8 mouse cellular contexts compared by ENCODE assay signal in the genomic region with DNA sequence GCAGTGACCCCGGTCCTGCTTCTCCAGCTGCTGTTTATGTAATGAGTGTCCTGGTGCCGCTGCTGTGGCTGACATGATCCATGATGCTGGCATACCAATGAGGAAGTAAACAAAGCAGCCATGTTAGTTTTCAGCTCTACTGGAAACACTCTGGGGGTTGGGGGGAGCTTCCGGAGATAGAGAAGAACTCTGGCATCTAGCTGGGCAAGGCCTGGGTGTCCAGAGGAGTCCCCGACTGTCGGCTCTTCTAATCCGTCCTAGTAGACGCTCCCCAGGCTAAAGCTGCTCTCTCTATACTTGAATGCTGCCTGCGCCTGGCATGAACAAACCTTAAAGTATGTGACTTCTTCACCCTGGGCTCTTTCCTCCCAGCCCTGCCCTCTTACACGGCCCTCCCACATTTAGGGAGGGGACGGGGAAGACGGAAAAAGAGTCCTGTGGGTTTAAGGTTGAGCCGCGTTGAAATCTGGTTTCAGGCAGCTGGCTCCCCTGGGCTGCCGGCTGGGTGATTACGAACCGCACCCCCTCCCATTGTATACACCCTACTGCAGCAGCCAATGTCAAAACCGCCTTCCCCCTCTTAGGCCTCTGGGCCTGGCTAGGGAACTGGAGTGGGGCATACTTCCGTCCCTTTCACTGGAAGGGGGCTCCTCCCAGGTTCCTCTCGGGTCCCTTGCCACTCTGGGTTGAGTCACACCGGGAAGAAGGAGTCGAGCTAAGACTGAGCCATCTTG. TPM values are rescaled to one million over a fixed set of nuclear protein-coding genes. Genes with fewer than 3 reads are reported as not detected.
DNase-seq lines count a peak whose midpoint lies in the region; ATAC-seq lines count a peak whose summit lies in the region.

No protein-coding gene starts in this region.

- WGBS in intestine, embryonic 16.5 days: 1% methylated on average over 21 of the region's 21 CpGs
- 1% methylated on average over 21 of the region's 21 CpGs for WGBS in neural tube, embryonic 12.5 days

- no peaks in the 10 kb centered on the region for H3K27me3 ChIP-seq in intestine, embryonic 16.5 days (replicated peaks; ENCODE audit: control insufficient read depth, insufficient read depth, low read length)
- H3K27me3 ChIP-seq in neural tube, embryonic 12.5 days (replicated peaks): no peaks in the 10 kb centered on the region

- H3K27ac ChIP-seq in intestine, embryonic 16.5 days (ENCODE audit: low read length): peak overlapping the region; percentile 100
- peak overlapping the region; percentile 100 for H3K27ac ChIP-seq in neural tube, embryonic 12.5 days

- DNase-seq in right cerebral cortex, postnatal 25 days: peak; percentile 50
- no peak for DNase-seq in right cerebral cortex, postnatal 36 days (ENCODE audit: low spot score in 2 of 2)
- peak; percentile 92 to 94 for DNase-seq in lung, adult 18-20 months
- peak; percentile 86 for DNase-seq in thymus, postnatal 25 days

- H3K9me3 ChIP-seq in intestine, embryonic 16.5 days (ENCODE audit: control insufficient read depth, low read length): no peaks in the 10 kb centered on the region
- H3K9me3 ChIP-seq in neural tube, embryonic 12.5 days: no peaks in the 10 kb centered on the region

- peaks cover 9% of the 10 kb centered on the region; the same call in 1 of the 2 replicates for H3K36me3 ChIP-seq in intestine, embryonic 16.5 days (ENCODE audit: control insufficient read depth, insufficient read depth, low read length)
- peaks cover 30% of the 10 kb centered on the region for H3K36me3 ChIP-seq in neural tube, embryonic 12.5 days

- peak overlapping the region; percentile 87 for H3K4me3 ChIP-seq in intestine, embryonic 16.5 days (ENCODE audit: low read length)
- H3K4me3 ChIP-seq in neural tube, embryonic 12.5 days: peak overlapping the region; percentile 99

- peak overlapping the region; percentile 97 for H3K9ac ChIP-seq in intestine, embryonic 16.5 days (ENCODE audit: low read depth, low read length)
- peak overlapping the region; percentile 100 for H3K9ac ChIP-seq in neural tube, embryonic 12.5 days

- peak overlapping the region; percentile 62 for H3K4me2 ChIP-seq in intestine, embryonic 16.5 days (ENCODE audit: low read depth, low read length)
- peak overlapping the region; percentile 96 for H3K4me2 ChIP-seq in neural tube, embryonic 12.5 days (replicated peaks)

- peak; percentile 39 for ATAC-seq in common myeloid progenitor, adult 5-6 weeks (replicated peaks; ENCODE audit: low read depth, poor library complexity, severe bottlenecking)
- peak; percentile 19 for ATAC-seq in granulocyte monocyte progenitor cell, adult 5-6 weeks (replicated peaks; ENCODE audit: poor library complexity, severe bottlenecking)
- ATAC-seq in intestine, embryonic 16.5 days: peak; percentile 61
- no peak for ATAC-seq in neural tube, embryonic 12.5 days (ENCODE audit: low FRiP score, low read depth)

- peaks cover 41% of the 10 kb centered on the region for H3K4me1 ChIP-seq in intestine, embryonic 16.5 days (ENCODE audit: control insufficient read depth, insufficient read depth, low read length)
- H3K4me1 ChIP-seq in neural tube, embryonic 12.5 days: peaks cover 44% of the 10 kb centered on the region

RNA-seq across cellular contexts. Expression of a gene that starts 2.0 kb away (rescaled TPM):
- 17.7 and 30.3 TPM in 2 replicates for total RNA-seq in common myeloid progenitor, adult 5-6 weeks (2017)
- 10.9 and 13.9 TPM in 2 replicates for total RNA-seq in granulocyte monocyte progenitor cell, adult 5-6 weeks (2014; fragmentation: Nextera tagmentation)
- total RNA-seq in granulocyte monocyte progenitor cell, adult 5-6 weeks (2017): 12.2 and 13.6 TPM in 2 replicates
- polyA plus RNA-seq in intestine, embryonic 16.5 days (2015; fragmentation: Nextera tagmentation; extraction: Ambion mirVana): 10.1 and 13.7 TPM in 2 replicates
- 39.1 and 43.0 TPM in 2 replicates for polyA plus RNA-seq in neural tube, embryonic 12.5 days (2016; fragmentation: Nextera tagmentation; extraction: Ambion mirVana)

Comparison
In these comparisons a context has a peak if more than half of its experiments do, and no peak if none do; other contexts are left out.
1. DNase-seq: peak in right cerebral cortex, postnatal 25 days (single experiment), lung, adult 18-20 months (2 of 2) and thymus, postnatal 25 days (single experiment); none in right cerebral cortex, postnatal 36 days (0 of 2).